Mouse (Mus musculus): ENCODE data around the gene Olfr535.

DNA sequence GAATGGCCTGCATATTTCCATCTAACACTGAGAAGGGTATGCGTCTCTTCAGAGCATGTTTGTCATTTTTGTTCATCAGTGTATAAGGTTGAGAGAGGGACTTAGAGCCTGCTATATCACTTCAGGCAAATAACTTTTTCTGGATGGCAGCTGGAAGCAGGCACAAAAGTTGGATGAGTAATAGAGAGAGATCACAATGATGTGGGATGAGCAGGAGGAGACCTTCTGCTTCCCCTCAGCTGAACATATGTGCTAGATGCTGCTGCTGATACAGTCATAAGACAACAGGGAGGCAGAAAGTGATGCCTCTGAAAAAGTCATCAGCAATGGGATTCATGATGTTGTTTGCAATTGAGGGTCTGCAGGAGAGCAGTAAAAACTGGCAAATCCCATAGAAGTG is 5.3 kb upstream of the Olfr535 start:
- TF ChIP-seq CTCF (IDR thresholded peaks at IDR 0.05; ENCODE audit: borderline replicate concordance, insufficient read depth, low read depth, low read length) (no peak), POLR2A (IDR thresholded peaks at IDR 0.05; ENCODE audit: borderline replicate concordance, insufficient read depth, low read length) (no peak)
